Mouse (Mus musculus): Measurements from ENCODE around the gene Rpf2. TPM values are rescaled to one million over a fixed set of nuclear protein-coding genes. Genes with fewer than 3 reads are reported as not detected.

The Rpf2 gene
- total RNA-seq (2017) = 134 and 215 TPM in 2 replicates

DNA sequence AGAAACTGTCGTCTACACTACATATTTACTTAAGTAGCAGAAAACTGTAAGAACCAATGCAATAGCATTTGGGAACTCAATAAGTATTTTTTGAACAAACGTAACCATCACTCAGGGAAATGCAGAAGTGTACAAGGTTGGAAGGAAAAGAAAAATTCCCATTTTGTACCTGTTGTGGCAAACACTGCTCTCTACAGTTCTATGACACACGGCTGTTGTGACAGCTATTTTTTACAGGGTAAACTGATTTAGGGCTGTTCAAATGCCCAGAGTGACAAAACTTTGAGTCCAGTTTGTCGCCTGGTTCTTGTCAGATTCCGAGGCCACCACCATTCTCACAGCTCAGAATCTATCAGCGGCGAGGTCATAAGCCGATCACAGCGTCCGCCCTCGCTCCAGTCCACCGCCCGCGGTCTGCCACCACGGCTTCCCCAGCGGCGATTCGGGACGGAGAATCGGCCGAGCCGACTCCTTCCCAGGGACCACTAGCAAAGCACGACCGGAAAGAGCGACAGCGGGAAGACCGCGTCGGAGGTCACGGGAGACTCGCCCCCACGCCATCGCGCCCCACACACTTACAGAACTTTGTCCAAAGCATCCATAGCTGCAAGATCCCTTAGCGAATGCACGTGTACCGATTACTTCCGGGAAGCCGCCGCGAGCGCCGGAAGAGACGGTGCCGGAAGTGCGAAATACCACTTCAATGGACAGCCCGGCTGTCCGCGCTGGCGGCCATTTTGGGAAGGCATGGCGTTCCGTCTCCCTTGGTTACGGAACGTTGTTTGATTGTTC lies at the start of gene Rpf2:
Gene Rpf2, minus strand, starts transcription at position 663 of the 792 bp plus-strand sequence.
- ATAC-seq (replicated peaks in 1 of 2; ENCODE audit: insufficient read depth in 1 of 2, low FRiP score in 2 of 2, low TSS enrichment in 1 of 2, low read depth in 1 of 2, poor library complexity in 2 of 2, severe bottlenecking in 2 of 2) = peak; percentile 87 to 97

DNA sequence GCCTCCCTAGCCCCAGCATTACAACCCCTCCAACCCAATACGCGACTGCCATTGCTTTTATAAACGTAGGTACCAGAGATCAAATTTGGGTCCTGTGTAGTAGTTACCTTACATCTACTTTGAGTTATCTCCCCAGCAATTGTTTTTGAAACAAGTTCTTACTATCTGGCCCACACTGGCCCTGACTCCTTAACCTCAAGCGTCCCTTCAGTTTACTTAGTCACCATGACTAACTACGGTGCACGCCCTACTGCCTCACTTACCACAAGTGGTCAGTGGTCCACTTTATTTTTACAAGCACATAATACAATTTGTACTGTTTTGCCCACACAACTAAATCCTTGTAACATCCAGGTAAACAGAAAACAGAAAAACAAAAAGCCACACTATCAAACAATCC lies 45.8 kb upstream of the Rpf2 start:
- ATAC-seq (replicated peaks in 1 of 2; ENCODE audit: insufficient read depth in 1 of 2, low FRiP score in 2 of 2, low TSS enrichment in 1 of 2, low read depth in 1 of 2, poor library complexity in 2 of 2, severe bottlenecking in 2 of 2) = no peak

DNA sequence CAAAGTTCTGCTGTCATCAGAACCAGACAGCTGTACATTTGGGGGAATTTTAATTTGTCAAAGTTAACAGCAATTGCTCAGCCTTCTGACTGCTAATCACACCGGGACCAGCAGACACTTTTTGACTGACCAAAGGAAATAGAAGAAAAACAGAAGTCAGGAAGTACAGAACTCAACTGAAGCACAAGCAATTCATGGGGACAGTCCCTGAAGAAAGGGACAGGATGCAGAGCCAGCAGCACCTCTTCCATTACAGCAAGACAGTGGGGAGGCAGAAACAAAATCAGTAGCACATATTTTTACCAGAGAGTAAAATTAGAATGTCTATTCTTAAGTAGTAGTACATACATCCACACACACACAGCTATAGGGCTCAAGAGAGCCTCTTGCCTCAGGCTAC lies 39.9 kb upstream of the Rpf2 start:
- no peak for ATAC-seq (replicated peaks in 1 of 2; ENCODE audit: insufficient read depth in 1 of 2, low FRiP score in 2 of 2, low TSS enrichment in 1 of 2, low read depth in 1 of 2, poor library complexity in 2 of 2, severe bottlenecking in 2 of 2)

DNA sequence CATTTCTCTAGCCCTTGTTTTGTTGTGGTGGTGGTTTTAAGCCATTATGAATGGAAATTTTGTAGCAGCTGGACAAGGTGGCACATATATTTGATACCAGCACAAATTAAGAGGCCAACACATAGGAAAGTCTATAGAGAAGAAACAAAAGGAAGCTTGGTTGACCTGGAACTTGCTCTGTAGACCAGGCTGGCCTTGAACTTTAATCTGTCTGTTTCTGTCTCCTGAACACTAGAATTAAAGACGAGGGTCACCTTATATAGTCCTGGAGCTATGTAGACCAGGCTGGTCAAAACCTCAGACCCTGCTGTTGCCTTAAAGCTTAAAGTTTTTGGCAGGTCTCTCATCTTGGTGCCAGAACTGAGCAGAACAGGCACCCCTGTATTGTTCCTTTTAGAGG lies 38.7 kb upstream of the Rpf2 start:
- ATAC-seq (replicated peaks in 1 of 2; ENCODE audit: insufficient read depth in 1 of 2, low FRiP score in 2 of 2, low TSS enrichment in 1 of 2, low read depth in 1 of 2, poor library complexity in 2 of 2, severe bottlenecking in 2 of 2) = no peak

DNA sequence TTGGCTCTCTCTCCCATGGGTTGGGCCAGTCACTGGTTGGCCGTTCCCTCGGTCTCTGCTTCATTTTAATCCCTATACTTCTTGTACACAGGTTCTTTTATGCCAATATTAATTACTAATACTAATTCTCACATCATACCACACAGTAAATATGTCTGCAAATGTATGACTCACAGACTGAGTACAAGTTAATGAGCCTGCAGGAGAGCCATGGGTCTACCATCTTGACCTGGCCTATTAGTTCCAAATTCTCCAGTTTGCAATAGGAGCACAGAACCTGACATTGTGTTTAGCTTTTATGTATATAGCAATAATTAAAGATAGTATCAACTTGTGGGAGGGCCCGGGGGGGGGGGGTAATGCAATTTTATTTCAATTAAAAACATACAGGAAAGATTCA lies 38.2 kb upstream of the Rpf2 start:
- ATAC-seq (replicated peaks in 1 of 2; ENCODE audit: insufficient read depth in 1 of 2, low FRiP score in 2 of 2, low TSS enrichment in 1 of 2, low read depth in 1 of 2, poor library complexity in 2 of 2, severe bottlenecking in 2 of 2) = no peak

DNA sequence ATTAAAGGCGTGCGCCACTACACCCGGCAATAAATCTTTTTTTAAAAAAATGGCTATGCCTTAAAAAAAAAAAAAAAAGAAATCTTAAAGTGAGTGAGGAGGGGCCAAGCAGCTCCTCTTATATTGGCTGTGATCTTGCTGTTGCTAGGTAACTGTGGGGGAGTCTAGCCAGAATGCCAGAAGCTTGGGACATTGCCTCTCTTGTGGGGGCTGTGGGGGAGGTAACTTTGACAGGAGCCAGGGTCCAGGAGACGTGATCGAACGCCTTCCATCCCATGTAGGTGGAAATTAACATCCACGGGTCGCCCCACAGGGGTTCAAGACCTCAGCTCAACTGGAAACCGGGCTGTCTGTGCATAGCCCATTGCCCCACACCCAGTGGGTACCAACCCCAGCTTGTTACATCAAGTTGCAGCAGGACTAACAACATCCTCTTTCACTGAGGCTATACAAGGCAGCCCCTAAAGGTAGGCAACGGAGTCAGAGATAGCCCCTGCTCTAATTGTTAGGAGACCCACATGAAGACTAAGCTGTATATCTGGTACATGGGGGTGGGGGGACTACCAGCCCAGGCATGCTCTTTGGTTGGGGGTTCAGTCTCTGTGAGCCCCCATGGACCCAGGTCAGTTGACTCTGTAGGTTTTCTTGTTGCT lies 37.5 kb upstream of the Rpf2 start:
- no peak for ATAC-seq (replicated peaks in 1 of 2; ENCODE audit: insufficient read depth in 1 of 2, low FRiP score in 2 of 2, low TSS enrichment in 1 of 2, low read depth in 1 of 2, poor library complexity in 2 of 2, severe bottlenecking in 2 of 2)

DNA sequence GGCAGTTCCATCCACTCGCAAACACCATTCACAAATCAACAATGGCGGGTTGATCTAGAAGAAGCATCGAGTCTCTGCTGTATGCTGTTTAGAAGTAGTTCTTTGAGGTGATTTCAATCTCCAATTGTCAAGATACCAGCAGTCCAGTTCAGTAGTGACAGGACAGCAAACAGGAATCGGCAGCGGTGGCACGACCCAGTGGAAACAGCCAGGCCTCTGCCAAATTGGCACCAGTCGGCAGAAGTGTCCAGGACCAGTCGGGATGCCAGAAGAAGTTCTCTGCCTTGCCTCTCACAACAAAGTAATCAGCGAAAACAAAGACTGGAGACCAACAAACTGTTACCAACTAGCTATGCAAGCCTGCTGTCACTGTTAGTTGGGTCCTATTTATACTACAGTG lies 36.8 kb upstream of the Rpf2 start:
- no peak for ATAC-seq (replicated peaks in 1 of 2; ENCODE audit: insufficient read depth in 1 of 2, low FRiP score in 2 of 2, low TSS enrichment in 1 of 2, low read depth in 1 of 2, poor library complexity in 2 of 2, severe bottlenecking in 2 of 2)

DNA sequence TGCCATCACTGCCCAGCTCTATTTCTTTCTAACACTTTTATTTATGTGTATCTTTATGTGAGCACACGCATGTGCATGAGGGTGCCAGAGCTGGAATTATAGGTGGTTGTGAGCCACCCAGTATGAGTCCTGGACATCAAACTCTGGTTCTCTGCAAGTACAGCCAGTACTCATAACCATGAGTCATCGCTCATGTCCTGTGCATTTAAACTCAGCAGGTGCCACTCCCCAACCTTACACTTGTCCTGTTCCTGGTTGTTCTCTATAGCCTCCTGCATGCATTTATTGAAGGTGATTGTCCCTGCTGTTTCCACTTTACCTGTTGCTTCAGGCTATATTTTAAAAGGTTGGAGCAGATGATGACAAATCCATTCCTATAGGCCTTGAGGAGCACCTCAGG lies 34.7 kb upstream of the Rpf2 start:
- ATAC-seq (replicated peaks in 1 of 2; ENCODE audit: insufficient read depth in 1 of 2, low FRiP score in 2 of 2, low TSS enrichment in 1 of 2, low read depth in 1 of 2, poor library complexity in 2 of 2, severe bottlenecking in 2 of 2) = no peak

DNA sequence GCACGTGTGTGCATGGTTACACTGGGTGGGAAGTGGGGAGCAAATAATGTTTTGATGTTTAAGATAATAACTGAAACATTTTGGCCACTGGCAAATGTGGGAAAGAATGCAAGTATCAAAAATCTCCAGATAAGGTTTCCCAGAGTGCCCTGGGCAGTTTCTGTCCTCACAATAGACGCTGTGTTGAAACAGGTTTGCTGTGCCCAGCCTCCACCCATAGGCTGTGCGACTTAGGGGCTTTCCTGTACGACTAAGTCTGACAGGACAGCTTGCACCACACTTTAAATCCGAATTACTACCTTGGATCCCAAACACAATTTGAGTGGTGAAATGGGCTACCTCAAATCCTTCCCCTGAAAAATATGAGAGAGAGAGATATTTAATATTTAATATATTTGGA lies 31.5 kb upstream of the Rpf2 start:
- ATAC-seq (replicated peaks in 1 of 2; ENCODE audit: insufficient read depth in 1 of 2, low FRiP score in 2 of 2, low TSS enrichment in 1 of 2, low read depth in 1 of 2, poor library complexity in 2 of 2, severe bottlenecking in 2 of 2) = no peak

DNA sequence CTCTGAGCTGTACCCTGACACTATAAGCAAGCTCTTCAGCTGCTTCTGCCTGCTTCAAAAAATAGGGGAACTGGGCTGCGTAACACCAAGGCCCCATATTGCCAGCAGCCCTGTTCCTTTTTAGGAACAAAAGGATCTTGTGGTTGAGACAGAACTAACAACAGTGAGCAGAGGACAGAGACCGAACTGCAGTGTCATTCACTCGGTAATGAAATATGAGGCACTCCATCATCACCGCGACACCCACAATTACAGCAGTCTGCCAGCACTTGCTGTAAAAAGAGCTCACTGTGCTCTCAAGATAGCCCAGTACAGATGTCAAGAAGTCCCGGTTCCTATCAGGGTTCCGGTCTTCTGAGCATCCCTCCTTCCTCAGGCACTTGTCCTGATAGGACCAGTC lies 29.2 kb upstream of the Rpf2 start:
- peak; percentile 98 for ATAC-seq (replicated peaks in 1 of 2; ENCODE audit: insufficient read depth in 1 of 2, low FRiP score in 2 of 2, low TSS enrichment in 1 of 2, low read depth in 1 of 2, poor library complexity in 2 of 2, severe bottlenecking in 2 of 2)

DNA sequence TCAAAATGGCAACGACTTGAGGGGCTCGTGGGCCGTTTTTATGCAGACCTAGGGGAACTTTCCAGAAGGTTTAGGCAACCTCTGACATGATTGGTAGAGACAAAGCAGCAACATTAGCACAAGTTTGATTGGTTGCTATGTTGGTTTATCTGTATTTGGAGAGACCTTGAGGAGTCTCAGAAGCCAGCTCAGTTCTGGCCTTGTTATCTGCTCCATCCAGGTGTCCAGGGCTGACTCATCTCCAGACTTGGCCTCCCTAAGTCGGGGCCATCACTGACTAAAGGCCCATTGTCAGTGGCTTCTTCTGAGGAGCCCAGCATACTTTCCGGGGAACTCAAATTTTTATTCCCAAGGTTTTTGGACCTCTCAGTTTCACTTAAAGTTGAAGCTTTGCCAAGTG lies 27.1 kb upstream of the Rpf2 start:
- ATAC-seq (replicated peaks in 1 of 2; ENCODE audit: insufficient read depth in 1 of 2, low FRiP score in 2 of 2, low TSS enrichment in 1 of 2, low read depth in 1 of 2, poor library complexity in 2 of 2, severe bottlenecking in 2 of 2) = no peak

DNA sequence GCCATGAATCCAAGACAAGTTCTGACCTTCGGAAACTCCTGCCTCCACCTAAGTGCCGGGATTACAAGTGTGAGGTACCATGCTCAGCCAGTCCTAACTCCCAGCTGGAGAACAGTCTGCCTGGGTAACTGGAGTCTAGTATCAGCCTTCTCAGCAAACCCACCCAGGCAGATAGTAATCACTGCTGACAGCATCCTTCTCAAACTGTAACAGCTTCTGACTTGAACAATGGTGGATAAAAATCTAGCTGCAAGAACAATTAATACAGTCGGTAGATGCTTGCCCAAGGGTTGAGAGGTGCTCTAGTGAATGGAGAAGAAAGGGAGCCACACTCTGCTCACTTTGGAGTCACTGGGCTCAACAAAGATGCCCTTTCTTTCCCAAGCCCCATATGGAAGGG lies 24.4 kb upstream of the Rpf2 start:
- no peak for ATAC-seq (replicated peaks in 1 of 2; ENCODE audit: insufficient read depth in 1 of 2, low FRiP score in 2 of 2, low TSS enrichment in 1 of 2, low read depth in 1 of 2, poor library complexity in 2 of 2, severe bottlenecking in 2 of 2)

DNA sequence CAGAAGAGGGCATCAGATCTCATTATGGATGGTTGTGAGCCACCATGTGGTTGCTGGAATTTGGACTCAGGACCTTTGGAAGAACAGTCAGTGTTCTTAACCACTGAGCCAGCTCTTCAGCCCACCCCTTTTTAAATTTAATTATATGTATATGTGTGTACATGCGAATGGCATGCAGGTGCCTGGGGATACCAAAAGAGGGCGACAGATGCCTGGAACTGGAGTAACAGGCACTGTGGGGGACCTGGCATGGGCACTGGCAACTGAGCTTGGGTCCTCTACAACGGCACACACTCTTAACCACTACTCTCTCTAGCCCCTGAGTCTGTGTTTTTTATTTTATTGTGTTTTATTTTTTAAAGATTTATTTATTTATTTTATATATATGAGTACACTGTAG lies 18.1 kb upstream of the Rpf2 start:
- no peak for ATAC-seq (replicated peaks in 1 of 2; ENCODE audit: insufficient read depth in 1 of 2, low FRiP score in 2 of 2, low TSS enrichment in 1 of 2, low read depth in 1 of 2, poor library complexity in 2 of 2, severe bottlenecking in 2 of 2)

DNA sequence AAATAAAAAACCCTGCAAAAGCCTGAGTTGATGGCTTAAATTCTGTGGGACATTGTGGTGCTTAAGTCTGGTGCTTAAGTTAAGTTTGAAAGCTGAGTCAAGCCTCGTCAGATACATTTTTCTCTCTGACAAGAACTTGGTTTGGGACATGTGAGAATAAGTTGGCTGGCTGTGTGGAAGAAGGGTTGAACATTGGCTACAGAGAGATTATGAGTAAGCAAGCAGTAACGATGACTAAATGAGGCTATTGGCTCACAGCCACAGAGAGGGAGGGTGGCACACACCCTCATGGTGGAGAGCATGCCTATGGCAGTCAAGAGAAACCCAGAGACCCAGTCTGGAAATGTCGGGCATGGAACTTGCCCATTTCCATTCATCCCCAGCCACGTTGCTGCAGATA lies 16.9 kb upstream of the Rpf2 start:
- ATAC-seq (replicated peaks in 1 of 2; ENCODE audit: insufficient read depth in 1 of 2, low FRiP score in 2 of 2, low TSS enrichment in 1 of 2, low read depth in 1 of 2, poor library complexity in 2 of 2, severe bottlenecking in 2 of 2) = no peak

DNA sequence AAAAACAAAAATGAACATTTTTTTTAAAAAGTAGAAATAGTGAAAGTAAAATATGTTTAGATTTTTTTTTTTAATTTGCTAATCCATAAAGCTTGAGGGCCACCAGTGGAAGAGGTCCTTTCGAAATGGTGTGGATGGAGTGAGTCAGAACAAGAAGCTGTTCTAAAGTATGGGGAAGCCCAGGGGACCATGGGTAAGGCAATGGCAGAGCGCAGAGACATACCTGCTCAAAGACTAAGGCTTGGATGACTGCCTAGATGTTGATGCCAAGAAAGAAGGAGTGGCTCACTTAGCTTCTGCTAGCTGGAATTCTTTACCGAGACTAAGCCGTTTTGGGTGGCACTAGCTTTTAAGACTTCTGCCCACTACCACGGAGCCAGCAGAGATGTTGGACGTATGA lies 15.4 kb upstream of the Rpf2 start:
- ATAC-seq (replicated peaks in 1 of 2; ENCODE audit: insufficient read depth in 1 of 2, low FRiP score in 2 of 2, low TSS enrichment in 1 of 2, low read depth in 1 of 2, poor library complexity in 2 of 2, severe bottlenecking in 2 of 2) = no peak

DNA sequence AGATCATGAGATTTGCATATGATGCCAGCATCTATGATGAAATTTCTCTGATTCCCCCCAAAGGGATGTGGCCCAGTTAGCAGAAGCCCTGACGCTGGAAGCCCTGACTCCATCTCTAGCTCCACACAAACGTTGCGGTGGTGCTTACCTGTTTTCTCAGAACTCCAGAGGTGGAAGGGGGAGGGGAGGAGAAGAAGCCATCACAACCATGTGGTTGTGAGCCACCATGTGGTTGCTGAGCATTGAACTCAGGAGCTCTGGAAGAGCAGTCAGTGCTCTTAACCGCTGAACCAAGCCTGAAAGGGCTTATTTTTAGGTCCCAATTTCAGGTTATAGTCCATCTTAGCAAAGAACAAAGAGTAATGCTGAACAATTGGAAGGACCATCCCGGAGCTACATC lies 13.5 kb upstream of the Rpf2 start:
- no peak for ATAC-seq (replicated peaks in 1 of 2; ENCODE audit: insufficient read depth in 1 of 2, low FRiP score in 2 of 2, low TSS enrichment in 1 of 2, low read depth in 1 of 2, poor library complexity in 2 of 2, severe bottlenecking in 2 of 2)

DNA sequence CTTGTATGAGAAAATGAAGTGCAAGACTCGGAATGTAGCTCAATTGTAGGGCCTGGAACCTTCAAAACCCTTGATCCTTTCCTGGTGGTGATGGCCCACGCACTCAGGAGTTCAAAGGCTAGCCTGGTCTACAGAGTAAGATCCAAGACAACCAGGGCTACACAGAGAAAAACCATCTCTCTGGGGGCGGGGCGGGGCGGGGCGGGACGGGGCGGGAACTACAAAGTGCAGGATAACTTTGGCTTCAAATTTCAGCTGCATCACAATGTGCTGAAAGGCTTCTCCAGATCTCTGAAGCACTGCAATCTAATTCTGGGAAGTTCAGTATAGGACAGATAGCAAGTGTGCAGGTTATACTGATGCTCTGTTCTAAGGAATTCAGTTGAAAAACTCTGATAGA lies 12.7 kb upstream of the Rpf2 start:
- no peak for ATAC-seq (replicated peaks in 1 of 2; ENCODE audit: insufficient read depth in 1 of 2, low FRiP score in 2 of 2, low TSS enrichment in 1 of 2, low read depth in 1 of 2, poor library complexity in 2 of 2, severe bottlenecking in 2 of 2)

DNA sequence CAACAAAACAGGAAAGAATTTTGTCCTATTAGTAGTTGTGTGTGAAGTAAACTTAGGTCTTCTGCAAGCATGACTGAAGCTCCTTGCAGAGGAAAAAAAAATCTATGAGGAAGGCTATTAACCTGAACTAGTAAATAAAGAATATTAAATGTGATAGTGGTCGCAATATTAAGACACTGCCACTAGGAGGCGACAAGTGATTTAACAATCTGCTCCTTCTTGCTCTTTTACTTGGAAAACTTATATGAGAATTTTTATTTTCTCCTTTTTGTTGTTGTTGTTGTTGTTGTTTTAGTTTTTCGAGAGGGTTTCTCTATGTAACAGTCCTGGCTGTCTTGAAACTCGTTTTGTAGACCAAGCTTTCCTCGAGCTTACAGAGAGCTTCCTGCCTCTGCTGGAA lies 12.1 kb upstream of the Rpf2 start:
- peak; percentile 46 to 49; a peak in 3 of 4 replicates for ATAC-seq (replicated peaks in 1 of 2; ENCODE audit: insufficient read depth in 1 of 2, low FRiP score in 2 of 2, low TSS enrichment in 1 of 2, low read depth in 1 of 2, poor library complexity in 2 of 2, severe bottlenecking in 2 of 2)

DNA sequence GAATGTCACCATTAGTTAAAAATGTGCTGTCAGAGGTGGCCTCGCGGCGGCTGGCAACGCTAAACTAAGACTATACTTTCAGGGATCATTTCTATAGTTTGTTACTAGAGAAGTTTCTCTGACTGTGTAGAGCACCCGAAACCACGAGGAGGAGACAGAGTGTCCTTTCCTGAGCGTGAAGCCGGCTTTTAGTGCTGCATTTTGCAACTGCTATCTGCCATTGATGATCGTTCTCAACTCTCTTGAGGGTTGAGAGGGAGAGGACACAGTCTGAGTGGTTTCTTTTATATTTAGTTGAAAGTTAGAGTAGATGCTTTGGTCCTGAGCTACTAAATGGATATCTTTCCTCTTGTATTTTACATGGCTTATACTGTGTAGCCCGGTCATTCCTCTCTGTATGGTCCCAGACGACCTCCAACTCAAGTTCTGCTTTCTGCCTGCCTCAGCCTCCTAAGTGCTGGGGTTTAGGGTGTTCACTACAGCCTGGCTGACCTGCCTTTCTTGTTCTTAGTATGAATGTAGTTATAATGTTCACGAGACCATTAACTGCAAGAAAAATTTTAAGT lies 11.6 kb upstream of the Rpf2 start:
- peak; percentile 75 to 76 for ATAC-seq (replicated peaks in 1 of 2; ENCODE audit: insufficient read depth in 1 of 2, low FRiP score in 2 of 2, low TSS enrichment in 1 of 2, low read depth in 1 of 2, poor library complexity in 2 of 2, severe bottlenecking in 2 of 2)

Data from hematopoietic stem cell, adult 5-6 weeks (primary cell).